13 mouse cellular contexts compared by ENCODE assay signal in the genomic region with DNA sequence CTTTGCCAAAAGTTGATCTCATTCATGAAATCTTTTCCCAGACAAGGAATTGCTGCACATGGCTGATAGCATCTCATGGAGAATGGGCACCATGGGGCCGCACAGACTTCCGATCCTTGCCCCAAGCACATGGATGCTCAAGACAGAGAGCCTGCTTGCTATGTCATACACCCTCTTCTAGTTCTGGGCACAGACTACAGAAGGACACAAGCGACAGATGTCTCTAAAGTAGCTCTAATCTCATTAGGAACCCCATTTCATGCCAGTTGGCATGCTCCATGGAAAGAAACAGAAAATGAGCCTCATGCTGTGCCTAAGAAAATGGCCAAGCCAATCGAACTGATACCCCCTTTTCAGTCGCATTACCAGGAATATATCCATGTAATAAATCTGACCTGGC.
DNase-seq lines count a peak whose midpoint lies in the region; ATAC-seq and TF ChIP-seq lines count a peak whose summit lies in the region.
"Had no signal": no experiment of that assay in that cellular context is flagged by ENCODE, and none has a peak within 500 bp of the region (broad histone marks: within the 10 kb centered on the region; RNA-seq: fewer than 3 reads in every experiment).

No protein-coding gene starts in this region.

- 43% methylated on average over 5 of the region's 5 CpGs for WGBS in hindbrain, postnatal 0 days
- 70% methylated on average over 5 of the region's 5 CpGs for WGBS in hindbrain, embryonic 13.5 days
- 75% methylated on average over 5 of the region's 5 CpGs for WGBS in embryonic facial prominence, embryonic 10.5 days

- H3K4me2 ChIP-seq in hindbrain, postnatal 0 days (ENCODE audit: low read depth, low read length): no peak overlapping the region
- no peak overlapping the region for H3K4me2 ChIP-seq in hindbrain, embryonic 13.5 days
- H3K4me2 ChIP-seq: heart, embryonic 13.5 days had no signal

- peaks cover 13% of the 10 kb centered on the region; the same call in 1 of the 2 replicates for H3K4me1 ChIP-seq in hindbrain, postnatal 0 days (ENCODE audit: insufficient read depth, low read length)
- H3K4me1 ChIP-seq in hindbrain, embryonic 13.5 days (replicated peaks): peaks cover 16% of the 10 kb centered on the region
- H3K4me1 ChIP-seq in embryonic facial prominence, embryonic 10.5 days: peaks cover 50% of the 10 kb centered on the region

- H3K27ac ChIP-seq in hindbrain, postnatal 0 days: no peak overlapping the region
- no peak overlapping the region for H3K27ac ChIP-seq in hindbrain, embryonic 13.5 days
- H3K27ac ChIP-seq in embryonic facial prominence, embryonic 10.5 days (replicated peaks): peak overlapping the region; percentile 42; the same call in 1 of the 2 replicates

- H3K4me3 ChIP-seq in hindbrain, postnatal 0 days (ENCODE audit: low read length): no peak overlapping the region
- no peak overlapping the region for H3K4me3 ChIP-seq in hindbrain, embryonic 13.5 days
- no peak overlapping the region for H3K4me3 ChIP-seq in embryonic facial prominence, embryonic 10.5 days
- H3K4me3 ChIP-seq: heart, embryonic 13.5 days had no signal

- no peaks in the 10 kb centered on the region for H3K36me3 ChIP-seq in hindbrain, postnatal 0 days (ENCODE audit: insufficient read depth, low read length)
- no peaks in the 10 kb centered on the region for H3K36me3 ChIP-seq in hindbrain, embryonic 13.5 days
- no peaks in the 10 kb centered on the region for H3K36me3 ChIP-seq in embryonic facial prominence, embryonic 10.5 days (replicated peaks)
- H3K36me3 ChIP-seq: G1E; heart, embryonic 13.5 days had no signal

- H3K9me3 ChIP-seq in hindbrain, postnatal 0 days (ENCODE audit: low read length): no peaks in the 10 kb centered on the region
- H3K9me3 ChIP-seq in hindbrain, embryonic 13.5 days: no peaks in the 10 kb centered on the region
- no peaks in the 10 kb centered on the region for H3K9me3 ChIP-seq in embryonic facial prominence, embryonic 10.5 days
- H3K9me3 ChIP-seq: G1E; heart, embryonic 13.5 days had no signal

- no peak for TF ChIP-seq CTCF in hindbrain, postnatal 0 days (IDR thresholded peaks at IDR 0.05; ENCODE audit: low read depth)

- no peak overlapping the region for H3K9ac ChIP-seq in hindbrain, postnatal 0 days (replicated peaks; ENCODE audit: low read length)
- H3K9ac ChIP-seq in hindbrain, embryonic 13.5 days: no peak overlapping the region
- H3K9ac ChIP-seq: heart, embryonic 13.5 days had no signal

- peak; percentile 2 for DNase-seq in cerebellum, adult 9-11 months
- no peak for DNase-seq in cerebellum, adult 11 months
- peak; percentile 73 for DNase-seq in hindbrain, postnatal 0 days (ENCODE audit: low spot score)
- DNase-seq in embryonic facial prominence, embryonic 10.5 days (ENCODE audit: low spot score): no peak
- peak; percentile 25 for DNase-seq in heart, postnatal 4 days
- no peak for DNase-seq in ovary, postnatal 36 days (ENCODE audit: low spot score)
- DNase-seq in right cerebral cortex, postnatal 36 days (ENCODE audit: low spot score in 2 of 2): no peak
- DNase-seq: adrenal gland, postnatal 10 days; cerebellum, postnatal 25 days; thymus, postnatal 4 days had no signal

- ATAC-seq in hindbrain, postnatal 0 days: peak; percentile 85
- no peak for ATAC-seq in hindbrain, embryonic 13.5 days (ENCODE audit: low FRiP score)

- no peaks in the 10 kb centered on the region for H3K27me3 ChIP-seq in hindbrain, postnatal 0 days (ENCODE audit: insufficient read depth, low read length)
- no peaks in the 10 kb centered on the region for H3K27me3 ChIP-seq in hindbrain, embryonic 13.5 days
- H3K27me3 ChIP-seq in embryonic facial prominence, embryonic 10.5 days (replicated peaks; ENCODE audit: low read depth, poor library complexity, severe bottlenecking): no peaks in the 10 kb centered on the region
- H3K27me3 ChIP-seq: heart, embryonic 13.5 days had no signal

Comparison
In these comparisons a context has a peak if more than half of its experiments do, and no peak if none do; other contexts are left out.
1. DNase-seq: peak in cerebellum, adult 9-11 months (single experiment), hindbrain, postnatal 0 days (single experiment) and heart, postnatal 4 days (single experiment); none in cerebellum, adult 11 months (single experiment), embryonic facial prominence, embryonic 10.5 days (single experiment), ovary, postnatal 36 days (single experiment) and right cerebral cortex, postnatal 36 days (0 of 2).